Comparison of ENCODE assay signal across 23 mouse cellular contexts in genomic region chr6:134535169-134535568, GRCm38 (mm10). TPM values are rescaled to one million over a fixed set of nuclear protein-coding genes. Genes with fewer than 3 reads are reported as not detected.
DNase-seq lines count a peak whose midpoint lies in the region; ATAC-seq and TF ChIP-seq lines count a peak whose summit lies in the region.
"Had no signal": no experiment of that assay in that cellular context is flagged by ENCODE, and none has a peak within 500 bp of the region (broad histone marks: within the 10 kb centered on the region; RNA-seq: fewer than 3 reads in every experiment).

No protein-coding gene starts in this region.

- no peak overlapping the region for H3K4me2 ChIP-seq in heart, embryonic 13.5 days
- H3K4me2 ChIP-seq in kidney, postnatal 0 days (ENCODE audit: low read length), result no peak overlapping the region
- H3K4me2 ChIP-seq in lung, postnatal 0 days (replicated peaks; ENCODE audit: low read depth, low read length), result peak overlapping the region; percentile 3; the same call in 1 of the 2 replicates

- TF ChIP-seq EP300 in lung, postnatal 0 days (IDR thresholded peaks at IDR 0.05), result no peak

- no peaks in the 10 kb centered on the region for H3K27me3 ChIP-seq in heart, embryonic 13.5 days (replicated peaks)
- no peaks in the 10 kb centered on the region for H3K27me3 ChIP-seq in kidney, postnatal 0 days (ENCODE audit: insufficient read depth, low read length)
- no peaks in the 10 kb centered on the region for H3K27me3 ChIP-seq in lung, postnatal 0 days (replicated peaks; ENCODE audit: insufficient read depth, low read length)
- H3K27me3 ChIP-seq: megakaryocyte, embryonic 14.5 days had no signal

- H3K27ac ChIP-seq in heart, embryonic 13.5 days (replicated peaks), result no peak overlapping the region; the same call in 1 of the 2 replicates
- peak overlapping the region; percentile 75 for H3K27ac ChIP-seq in kidney, postnatal 0 days
- H3K27ac ChIP-seq in lung, postnatal 0 days (ENCODE audit: low read length), result peak overlapping the region; percentile 48
- H3K27ac ChIP-seq in cortical plate, adult 2 months (ENCODE audit: insufficient read depth, low read length), result 0 out of 2 replicates have a peak overlapping the region, but pooled peaks have one; percentile 5

- ATAC-seq in heart, embryonic 13.5 days (ENCODE audit: extremely low read depth, insufficient number of reproducible peaks, low FRiP score, low TSS enrichment), result no peak
- 0 out of 2 replicates have a peak, but pooled peaks have one; percentile 36 for ATAC-seq in kidney, postnatal 0 days (replicated peaks; ENCODE audit: low FRiP score, low read depth)
- ATAC-seq in lung, postnatal 0 days, result no peak; the same call in 1 of the 2 replicates
- ATAC-seq in inflammation-experienced regulatory T-cells, adult 6 months, result no peak
- ATAC-seq: activated CD4-positive, CD25-positive, alpha-beta regulatory T cell, adult 4 months; forebrain, postnatal 0 days; hindbrain, embryonic 16.5 days had no signal

- H3K9me3 ChIP-seq in heart, embryonic 13.5 days, result peaks cover 5% of the 10 kb centered on the region
- H3K9me3 ChIP-seq in kidney, postnatal 0 days (replicated peaks; ENCODE audit: low read length), result no peaks in the 10 kb centered on the region
- H3K9me3 ChIP-seq in lung, postnatal 0 days (ENCODE audit: low read length), result no peaks in the 10 kb centered on the region
- H3K9me3 ChIP-seq: megakaryocyte, embryonic 14.5 days had no signal

- TF ChIP-seq POLR2A in lung, adult 2 months (IDR thresholded peaks at IDR 0.05; ENCODE audit: borderline replicate concordance, extremely low read depth, low read depth, low read length), result no peak
- TF ChIP-seq POLR2A in cortical plate, adult 2 months (IDR thresholded peaks at IDR 0.05; ENCODE audit: extremely low read depth, insufficient read depth, low read length), result no peak

- peaks cover 40% of the 10 kb centered on the region for H3K4me1 ChIP-seq in heart, embryonic 13.5 days
- H3K4me1 ChIP-seq in kidney, postnatal 0 days (replicated peaks; ENCODE audit: insufficient read depth, low read length), result peaks cover 7% of the 10 kb centered on the region; the same call in 1 of the 2 replicates
- no peaks in the 10 kb centered on the region for H3K4me1 ChIP-seq in lung, postnatal 0 days (ENCODE audit: insufficient read depth, low read depth, low read length)
- peaks cover 5% of the 10 kb centered on the region for H3K4me1 ChIP-seq in lung, adult 2 months (ENCODE audit: control insufficient read depth, insufficient read depth, low read length)
- peaks cover 6% of the 10 kb centered on the region for H3K4me1 ChIP-seq in cortical plate, adult 2 months (ENCODE audit: control insufficient read depth, insufficient read depth, low read length)

- TF ChIP-seq CTCF in kidney, postnatal 0 days (IDR thresholded peaks at IDR 0.05; ENCODE audit: low read depth), result no peak
- no peak for TF ChIP-seq CTCF in lung, postnatal 0 days (IDR thresholded peaks at IDR 0.05)
- no peak for TF ChIP-seq CTCF in lung, adult 2 months (IDR thresholded peaks at IDR 0.05; ENCODE audit: insufficient read depth, low read length)
- no peak for TF ChIP-seq CTCF in cortical plate, adult 2 months (IDR thresholded peaks at IDR 0.05; ENCODE audit: extremely low read depth, insufficient read depth, low read length)

- WGBS in heart, embryonic 13.5 days, result 62% methylated on average over 7 of the region's 7 CpGs
- 22% methylated on average over 7 of the region's 7 CpGs for WGBS in kidney, postnatal 0 days
- 47% methylated on average over 7 of the region's 7 CpGs for WGBS in lung, postnatal 0 days
- 53% methylated on average over 7 of the region's 7 CpGs for WGBS in lung, adult 2 months

- peaks cover 13% of the 10 kb centered on the region for H3K36me3 ChIP-seq in heart, embryonic 13.5 days
- no peaks in the 10 kb centered on the region for H3K36me3 ChIP-seq in kidney, postnatal 0 days (ENCODE audit: insufficient read depth, low read length)
- no peaks in the 10 kb centered on the region for H3K36me3 ChIP-seq in lung, postnatal 0 days (ENCODE audit: insufficient read depth, low read length)

- H3K9ac ChIP-seq in heart, embryonic 13.5 days, result 0 out of 2 replicates have a peak overlapping the region, but pooled peaks have one; percentile 1
- H3K9ac ChIP-seq in kidney, postnatal 0 days (ENCODE audit: low read depth, low read length), result no peak overlapping the region
- no peak overlapping the region for H3K9ac ChIP-seq in lung, postnatal 0 days (replicated peaks; ENCODE audit: low read depth)
- H3K9ac ChIP-seq: forebrain, postnatal 0 days had no signal

- no peak for DNase-seq in heart, adult 9 months (ENCODE audit: low spot score in 2 of 2)
- DNase-seq in kidney, postnatal 0 days (ENCODE audit: low spot score), result peak; percentile 66
- DNase-seq in kidney, adult 11 months, result no peak
- peak; percentile 50 for DNase-seq in lung, postnatal 0 days (ENCODE audit: low spot score)
- DNase-seq in lung, adult 2 months, result no peak
- DNase-seq: adrenal gland, postnatal 10 days; cerebellum, adult 9-11 months; forebrain, postnatal 0 days; heart, adult 11 months; kidney, adult 18-20 months; layer of hippocampus, postnatal 36 days; liver; lung, postnatal 10 days; midbrain, embryonic 14.5 days; right cerebral cortex, postnatal 14 days; spleen, adult 18-20 months had no signal

- no peak overlapping the region for H3K4me3 ChIP-seq in heart, embryonic 13.5 days
- H3K4me3 ChIP-seq in kidney, postnatal 0 days (replicated peaks; ENCODE audit: low read depth, low read length), result no peak overlapping the region
- H3K4me3 ChIP-seq in lung, postnatal 0 days (ENCODE audit: low read depth, low read length), result no peak overlapping the region
- H3K4me3 ChIP-seq in lung, adult 2 months (replicated peaks; ENCODE audit: extremely low read depth, low read depth, low read length), result no peak overlapping the region
- no peak overlapping the region for H3K4me3 ChIP-seq in cortical plate, adult 2 months (ENCODE audit: insufficient read depth, low read length)
- H3K4me3 ChIP-seq: megakaryocyte, embryonic 14.5 days; myocyte had no signal

RNA-seq across cellular contexts. Expression of gene Lrp6, which starts 31.6 kb away (rescaled TPM):
- polyA plus RNA-seq in heart, embryonic 13.5 days (2015; fragmentation: Nextera tagmentation; extraction: Ambion mirVana), result 14.9 and 17.5 TPM in 2 replicates
- polyA plus RNA-seq in kidney, postnatal 0 days (2015; fragmentation: Nextera tagmentation; extraction: Ambion mirVana), result 32.4 and 35.3 TPM in 2 replicates
- 17.0 and 18.7 TPM in 2 replicates for polyA plus RNA-seq in lung, postnatal 0 days (2015; fragmentation: Nextera tagmentation; extraction: Ambion mirVana)
- 30.8 and 38.3 TPM in 2 replicates for polyA plus RNA-seq in lung, adult 2 months (2012; rRNA removed)
- 24.2 and 25.3 TPM in 2 replicates for polyA plus RNA-seq in cortical plate, adult 2 months (2012; rRNA removed)
- polyA plus RNA-seq in inflammation-experienced regulatory T-cells, adult 6 months (2017; shearing (Covaris generic)), result 10 to 100 TPM in 2 of 3 experiments, 1 to 10 TPM in 1; 3.5 to 14.2 (median 10.1) TPM

Comparison
In these comparisons a context has a peak if more than half of its experiments do, and no peak if none do; other contexts are left out.
1. DNase-seq: peak in kidney, postnatal 0 days (single experiment) and lung, postnatal 0 days (single experiment); none in heart, adult 9 months (0 of 2), kidney, adult 11 months (single experiment) and lung, adult 2 months (single experiment).